In the genomic region with DNA sequence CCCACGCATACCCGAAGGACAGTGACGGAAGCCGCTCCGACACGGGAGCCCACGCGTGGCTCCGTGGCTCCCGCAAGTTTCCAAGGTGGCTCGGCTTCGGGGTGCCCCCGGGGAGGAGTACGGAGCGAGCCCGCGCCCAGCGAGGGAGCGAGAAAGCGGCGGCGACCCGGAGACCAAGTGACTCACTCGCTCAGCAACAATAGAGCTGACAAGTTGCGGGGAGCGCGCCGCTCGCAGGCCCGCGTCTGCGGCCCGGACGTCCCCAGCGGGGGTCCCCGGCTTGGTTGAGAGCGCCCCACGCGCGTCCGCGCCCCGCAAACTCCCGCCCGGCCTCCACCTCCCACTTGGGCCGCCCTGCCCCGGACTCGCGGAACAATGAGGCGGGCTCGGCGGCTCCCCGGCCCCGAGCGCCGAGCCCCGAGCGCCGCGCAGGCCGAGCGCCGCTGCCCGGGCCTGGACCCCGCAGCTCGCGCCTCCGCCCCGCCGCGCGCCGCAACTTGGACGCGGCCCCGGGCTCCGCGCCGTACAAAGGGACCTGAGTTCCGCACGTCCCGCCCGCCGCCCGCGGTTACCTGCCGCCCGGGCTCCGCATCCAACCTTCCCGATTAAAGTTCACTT, we compare ENCODE assay signal across 8 mouse cellular contexts. TPM values are rescaled to one million over a fixed set of nuclear protein-coding genes. Genes with fewer than 3 reads are reported as not detected.
A peak's percentile ranks its signal among the peaks of the same experiment; 100 is the strongest.
DNase-seq lines count a peak whose midpoint lies in the region; ATAC-seq and TF ChIP-seq lines count a peak whose summit lies in the region.

No protein-coding gene starts in this region.

- ATAC-seq in forebrain, embryonic 15.5 days (replicated peaks): peak; percentile 79
- peak; percentile 82 for ATAC-seq in lung, embryonic 15.5 days (ENCODE audit: borderline replicate concordance, extremely low read depth, low FRiP score, low TSS enrichment)
- ATAC-seq in neutrophil, adult 5-6 weeks (ENCODE audit: extremely low read depth, insufficient number of reproducible peaks, low FRiP score, poor library complexity, severe bottlenecking): peak; percentile 39; the same call in 1 of the 2 replicates

- no peaks in the 10 kb centered on the region for H3K9me3 ChIP-seq in ES-E14 (ENCODE audit: control insufficient read depth, insufficient read depth, low read depth, low read length)
- H3K9me3 ChIP-seq in forebrain, embryonic 15.5 days: no peaks in the 10 kb centered on the region
- H3K9me3 ChIP-seq in lung, embryonic 15.5 days: no peaks in the 10 kb centered on the region

- DNase-seq in ES-E14 (ENCODE audit: low read depth, low spot score): peak; percentile 40
- peak; percentile 68 to 83 for DNase-seq in cerebellum, adult 18-20 months
- DNase-seq in heart, postnatal 25 days (ENCODE audit: low spot score): peak; percentile 21
- peak; percentile 40 to 45 for DNase-seq in layer of hippocampus, adult 8-10 months (ENCODE audit: low spot score in 2 of 2)
- DNase-seq in thymus, adult 18-20 months: peak; percentile 39 to 57

- H3K4me2 ChIP-seq in forebrain, embryonic 15.5 days (replicated peaks): peak overlapping the region; percentile 87
- H3K4me2 ChIP-seq in lung, embryonic 15.5 days: peak overlapping the region; percentile 88

- H3K4me1 ChIP-seq in ES-E14 (ENCODE audit: control insufficient read depth in 2 of 2, insufficient read depth in 2 of 2, low read length in 2 of 2, poor library complexity in 1 of 2): no peaks in the 10 kb centered on the region
- peaks cover 28% of the 10 kb centered on the region for H3K4me1 ChIP-seq in forebrain, embryonic 15.5 days
- H3K4me1 ChIP-seq in lung, embryonic 15.5 days: peaks cover 16% of the 10 kb centered on the region

- no peak overlapping the region for H3K27ac ChIP-seq in ES-E14 (ENCODE audit: insufficient read depth, low read depth, low read length, poor library complexity, severe bottlenecking)
- H3K27ac ChIP-seq in forebrain, embryonic 15.5 days (replicated peaks): peak overlapping the region; percentile 97
- H3K27ac ChIP-seq in lung, embryonic 15.5 days: peak overlapping the region; percentile 96

- H3K4me3 ChIP-seq in ES-E14 (ENCODE audit: insufficient read depth in 1 of 2, low read depth in 1 of 2, low read length in 2 of 2, poor library complexity in 1 of 2, severe bottlenecking in 1 of 2): peak overlapping the region; percentile 92 to 95
- peak overlapping the region; percentile 91 for H3K4me3 ChIP-seq in forebrain, embryonic 15.5 days
- H3K4me3 ChIP-seq in lung, embryonic 15.5 days: peak overlapping the region; percentile 98

- intact Hi-C loops in heart, postnatal 25 days (cut with DNase I): loop anchor here (1.0 to 5.0 kb wide), 5 partner anchors 22 to 279 kb away; no protein-coding TSS in a partner anchor

- H3K27me3 ChIP-seq in forebrain, embryonic 15.5 days: no peaks in the 10 kb centered on the region
- H3K27me3 ChIP-seq in lung, embryonic 15.5 days: no peaks in the 10 kb centered on the region

- H3K36me3 ChIP-seq in ES-E14 (ENCODE audit: control insufficient read depth, insufficient read depth, low read length, poor library complexity, severe bottlenecking): no peaks in the 10 kb centered on the region
- no peaks in the 10 kb centered on the region for H3K36me3 ChIP-seq in forebrain, embryonic 15.5 days
- H3K36me3 ChIP-seq in lung, embryonic 15.5 days: no peaks in the 10 kb centered on the region

- under 1% methylated on average over 84 of the region's 90 CpGs for WGBS in forebrain, embryonic 15.5 days
- under 1% methylated on average over 88 of the region's 90 CpGs for WGBS in lung, embryonic 15.5 days

- in situ Hi-C loops in ES-E14 (cut with MboI; ENCODE audit: low sequenced_read_pairs in 2 of 2, unreplicated experiment in 2 of 2): no loop called here

- H3K9ac ChIP-seq in ES-E14 (ENCODE audit: insufficient read depth, low read depth, low read length, poor library complexity, severe bottlenecking): peak overlapping the region; percentile 97
- H3K9ac ChIP-seq in forebrain, embryonic 15.5 days (replicated peaks): peak overlapping the region; percentile 95
- H3K9ac ChIP-seq in lung, embryonic 15.5 days: peak overlapping the region; percentile 97

TF ChIP-seq in ES-E14, 5 proteins besides CTCF, POLR2A, EP300 and RAD21:
- TF ChIP-seq CHD2 (IDR thresholded peaks at IDR 0.05; ENCODE audit: low read depth, low read length): no peak

RNA-seq across cellular contexts. Expression of gene Tcf12, which starts 0.6 kb away (rescaled TPM):
- total RNA-seq in ES-E14 (2012; rRNA removed): 17.3 and 18.2 TPM in 2 replicates
- 59.4 and 62.7 TPM in 2 replicates for polyA plus RNA-seq in forebrain, embryonic 15.5 days (2015; fragmentation: Nextera tagmentation; extraction: Ambion mirVana)
- total RNA-seq in heart, postnatal 25 days (2021): 10 to 100 TPM; 30.5 to 38.1 TPM
- total RNA-seq in layer of hippocampus, adult 8-10 months (2022): 10 to 100 TPM; 54.6 to 66.6 (median 58.7) TPM
- 75.8 and 78.0 TPM in 2 replicates for polyA plus RNA-seq in lung, embryonic 15.5 days (2015; fragmentation: Nextera tagmentation; extraction: Ambion mirVana)
- total RNA-seq in neutrophil, adult 5-6 weeks (2017): 68.5 and 69.8 TPM in 2 replicates

Comparison
In these comparisons a context has a peak if more than half of its experiments do, and no peak if none do; other contexts are left out.
1. DNase-seq: peak in every context shown above with its lines; median percentile 76 in cerebellum, adult 18-20 months; 48 in thymus, adult 18-20 months; 42 in layer of hippocampus, adult 8-10 months; 40 in ES-E14; 21 in heart, postnatal 25 days.